Comparison of ENCODE assay signal across 8 mouse cellular contexts in the genomic region with DNA sequence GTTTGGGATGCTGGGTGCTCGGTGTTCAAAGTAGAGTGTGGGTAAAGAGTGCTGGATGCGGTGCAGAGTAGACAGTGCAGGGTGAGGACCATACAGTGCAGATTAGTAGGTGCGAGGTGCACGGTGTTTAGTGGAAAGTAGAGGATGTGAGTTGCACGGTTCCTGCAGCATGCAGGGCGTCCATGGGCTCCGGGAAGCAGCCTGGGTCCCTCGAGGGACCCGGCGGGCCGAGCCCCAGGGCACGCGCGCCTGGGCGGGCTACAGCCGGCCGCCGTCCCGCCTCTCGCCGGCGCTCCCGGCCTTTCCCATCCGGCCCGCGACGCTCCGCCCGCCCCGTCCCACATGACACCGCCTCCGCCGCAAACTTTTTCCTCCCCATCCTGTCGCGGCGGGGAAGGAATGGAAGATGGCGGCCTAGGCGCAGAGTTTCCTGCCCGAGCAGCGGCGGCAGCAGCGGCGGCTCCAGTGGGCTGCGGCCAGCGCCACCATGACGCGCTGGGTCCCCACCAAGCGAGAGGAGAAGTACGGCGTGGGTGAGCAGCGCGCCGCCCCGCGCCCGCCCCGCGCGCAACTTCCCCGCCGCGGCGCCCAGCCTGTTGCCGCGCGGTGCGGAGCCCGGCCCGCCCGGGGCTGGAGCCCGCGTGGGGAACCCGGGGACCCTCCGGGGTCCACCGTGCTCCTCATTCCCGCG. TPM values are rescaled to one million over a fixed set of nuclear protein-coding genes. Genes with fewer than 3 reads are reported as not detected.
DNase-seq lines count a peak whose midpoint lies in the region; ATAC-seq and TF ChIP-seq lines count a peak whose summit lies in the region.

A gene (plus strand): TSS at position 343 of the 691 bp plus-strand sequence.

- peak; percentile 87 for ATAC-seq in embryonic facial prominence, embryonic 15.5 days (ENCODE audit: insufficient number of reproducible peaks, low FRiP score, low TSS enrichment, low read depth)
- ATAC-seq in heart, embryonic 12.5 days (ENCODE audit: insufficient number of reproducible peaks, low FRiP score) = peak; percentile 88
- ATAC-seq in kidney, embryonic 16.5 days (ENCODE audit: low FRiP score, low TSS enrichment) = peak; percentile 89
- peak; percentile 66 for ATAC-seq in liver, embryonic 12.5 days

- peak within 1 kb of the TSS; percentile 88 for H3ac ChIP-seq in myocyte (ENCODE audit: control insufficient read depth, insufficient read length)

- H3K4me1 ChIP-seq in embryonic facial prominence, embryonic 15.5 days = peaks cover 30% of the 10 kb centered on the region
- H3K4me1 ChIP-seq in heart, embryonic 12.5 days (replicated peaks) = peaks cover 32% of the 10 kb centered on the region
- H3K4me1 ChIP-seq in kidney, embryonic 16.5 days (ENCODE audit: insufficient read depth, low read length) = peaks cover 46% of the 10 kb centered on the region
- H3K4me1 ChIP-seq in liver, embryonic 12.5 days = 0 out of 2 replicates have a peak, but pooled peaks cover 12% of the 10 kb centered on the region

- peak within 1 kb of the TSS; percentile 81 for H3K4me3 ChIP-seq in embryonic facial prominence, embryonic 15.5 days (replicated peaks)
- H3K4me3 ChIP-seq in heart, embryonic 12.5 days = peak within 1 kb of the TSS; percentile 76
- peak within 1 kb of the TSS; percentile 88 for H3K4me3 ChIP-seq in kidney, embryonic 16.5 days (ENCODE audit: low read length)
- peak within 1 kb of the TSS; percentile 60 for H3K4me3 ChIP-seq in liver, embryonic 12.5 days
- H3K4me3 ChIP-seq in myocyte = peak within 1 kb of the TSS; percentile 46

- DNase-seq in left cerebral cortex, adult 18-20 months (ENCODE audit: low spot score in 2 of 2) = peak; percentile 49 to 59
- no peak for DNase-seq in left cerebral cortex, adult 11 months (ENCODE audit: low spot score)
- DNase-seq in thymus, postnatal 36 days = peak; percentile 8 to 10

- peak within 1 kb of the TSS; percentile 67 for H3K4me2 ChIP-seq in embryonic facial prominence, embryonic 15.5 days (replicated peaks)
- peak within 1 kb of the TSS; percentile 85 for H3K4me2 ChIP-seq in heart, embryonic 12.5 days
- peak within 1 kb of the TSS; percentile 76 for H3K4me2 ChIP-seq in kidney, embryonic 16.5 days (replicated peaks; ENCODE audit: low read depth, low read length)
- H3K4me2 ChIP-seq in liver, embryonic 12.5 days = peak within 1 kb of the TSS; percentile 59
- H3K4me2 ChIP-seq in myocyte (ENCODE audit: low read depth) = peak within 1 kb of the TSS; percentile 90

- H3K27ac ChIP-seq in embryonic facial prominence, embryonic 15.5 days (replicated peaks) = peak within 1 kb of the TSS; percentile 92
- H3K27ac ChIP-seq in heart, embryonic 12.5 days (ENCODE audit: poor library complexity, severe bottlenecking) = peak within 1 kb of the TSS; percentile 83
- peak within 1 kb of the TSS; percentile 97 for H3K27ac ChIP-seq in kidney, embryonic 16.5 days (ENCODE audit: low read length)
- peak within 1 kb of the TSS; percentile 62 for H3K27ac ChIP-seq in liver, embryonic 12.5 days

- peak within 1 kb of the TSS; percentile 83 for H3K9ac ChIP-seq in embryonic facial prominence, embryonic 15.5 days
- peak within 1 kb of the TSS; percentile 92 for H3K9ac ChIP-seq in heart, embryonic 12.5 days
- H3K9ac ChIP-seq in kidney, embryonic 16.5 days (replicated peaks; ENCODE audit: low read length) = peak within 1 kb of the TSS; percentile 98
- H3K9ac ChIP-seq in liver, embryonic 12.5 days = peak within 1 kb of the TSS; percentile 66

- TF ChIP-seq POLR2A in myocyte (IDR thresholded peaks at IDR 0.05; ENCODE audit: insufficient read length, low read depth) = peak; percentile 84

- H3K79me2 ChIP-seq in myocyte (ENCODE audit: control insufficient read depth, insufficient read depth) = peaks cover 43% of the 10 kb centered on the region

- H3K9me3 ChIP-seq in embryonic facial prominence, embryonic 15.5 days (replicated peaks) = no peaks in the 10 kb centered on the region
- no peaks in the 10 kb centered on the region for H3K9me3 ChIP-seq in heart, embryonic 12.5 days (replicated peaks)
- H3K9me3 ChIP-seq in kidney, embryonic 16.5 days (ENCODE audit: low read length) = no peaks in the 10 kb centered on the region
- H3K9me3 ChIP-seq in liver, embryonic 12.5 days (replicated peaks) = no peaks in the 10 kb centered on the region

- WGBS in embryonic facial prominence, embryonic 15.5 days = under 1% methylated on average over 70 of the region's 77 CpGs
- 2% methylated on average over 53 of the region's 77 CpGs for WGBS in heart, embryonic 12.5 days
- WGBS in kidney, embryonic 16.5 days = 1% methylated on average over 74 of the region's 77 CpGs
- WGBS in liver, embryonic 12.5 days (ENCODE audit: insufficient replicate concordance) = 2% methylated on average over 67 of the region's 77 CpGs

- H3K36me3 ChIP-seq in embryonic facial prominence, embryonic 15.5 days = no peaks in the 10 kb centered on the region
- no peaks in the 10 kb centered on the region for H3K36me3 ChIP-seq in heart, embryonic 12.5 days
- no peaks in the 10 kb centered on the region for H3K36me3 ChIP-seq in kidney, embryonic 16.5 days (ENCODE audit: insufficient read depth, low read length)
- no peaks in the 10 kb centered on the region for H3K36me3 ChIP-seq in liver, embryonic 12.5 days
- H3K36me3 ChIP-seq in myocyte (ENCODE audit: control insufficient read depth, insufficient read depth) = no peaks in the 10 kb centered on the region

- no peaks in the 10 kb centered on the region for H3K27me3 ChIP-seq in embryonic facial prominence, embryonic 15.5 days
- H3K27me3 ChIP-seq in heart, embryonic 12.5 days (replicated peaks) = no peaks in the 10 kb centered on the region
- H3K27me3 ChIP-seq in kidney, embryonic 16.5 days (ENCODE audit: insufficient read depth, low read length) = no peaks in the 10 kb centered on the region
- peaks cover 40% of the 10 kb centered on the region for H3K27me3 ChIP-seq in liver, embryonic 12.5 days (replicated peaks)
- no peaks in the 10 kb centered on the region for H3K27me3 ChIP-seq in myocyte (ENCODE audit: control insufficient read depth, insufficient read depth, insufficient read length)

TF ChIP-seq in myocyte, 11 proteins besides CTCF, POLR2A, EP300 and RAD21:
- TF ChIP-seq MYOG (IDR thresholded peaks at IDR 0.05; ENCODE audit: control insufficient read depth in 1 of 3, insufficient read depth in 1 of 3, insufficient read length in 2 of 3, low read depth in 2 of 3) (peak in 1 of 3 experiments; percentile 26), MAX (IDR thresholded peaks at IDR 0.05; ENCODE audit: low read depth) (no peak), POLR2AphosphoS2 (IDR thresholded peaks at IDR 0.05; ENCODE audit: insufficient read length, low read depth) (peak; percentile 64), TCF3 (IDR thresholded peaks at IDR 0.05; ENCODE audit: insufficient read length, low read depth) (no peak)

RNA-seq across cellular contexts. Expression of the gene that starts here (rescaled TPM):
- total RNA-seq in left cerebral cortex, adult 18-20 months (2021) = 10 to 100 TPM; 21.3 TPM
- 32.7 and 33.8 TPM in 2 replicates for polyA plus RNA-seq in embryonic facial prominence, embryonic 15.5 days (2015; fragmentation: Nextera tagmentation; extraction: Ambion mirVana)
- 31.9 and 32.1 TPM in 2 replicates for polyA plus RNA-seq in heart, embryonic 12.5 days (2016; fragmentation: Nextera tagmentation; extraction: Ambion mirVana)
- polyA plus RNA-seq in kidney, embryonic 16.5 days (2015; fragmentation: Nextera tagmentation; extraction: Ambion mirVana) = 41.4 and 48.4 TPM in 2 replicates
- polyA plus RNA-seq in liver, embryonic 12.5 days (2016; fragmentation: Nextera tagmentation; extraction: Ambion mirVana) = 6.4 and 8.0 TPM in 2 replicates
- 6.2 TPM for polyA plus RNA-seq in myocyte (2012; fragmentation: generic; extraction: Trizol)
